8 mouse cellular contexts compared by ENCODE assay signal in the genomic region with DNA sequence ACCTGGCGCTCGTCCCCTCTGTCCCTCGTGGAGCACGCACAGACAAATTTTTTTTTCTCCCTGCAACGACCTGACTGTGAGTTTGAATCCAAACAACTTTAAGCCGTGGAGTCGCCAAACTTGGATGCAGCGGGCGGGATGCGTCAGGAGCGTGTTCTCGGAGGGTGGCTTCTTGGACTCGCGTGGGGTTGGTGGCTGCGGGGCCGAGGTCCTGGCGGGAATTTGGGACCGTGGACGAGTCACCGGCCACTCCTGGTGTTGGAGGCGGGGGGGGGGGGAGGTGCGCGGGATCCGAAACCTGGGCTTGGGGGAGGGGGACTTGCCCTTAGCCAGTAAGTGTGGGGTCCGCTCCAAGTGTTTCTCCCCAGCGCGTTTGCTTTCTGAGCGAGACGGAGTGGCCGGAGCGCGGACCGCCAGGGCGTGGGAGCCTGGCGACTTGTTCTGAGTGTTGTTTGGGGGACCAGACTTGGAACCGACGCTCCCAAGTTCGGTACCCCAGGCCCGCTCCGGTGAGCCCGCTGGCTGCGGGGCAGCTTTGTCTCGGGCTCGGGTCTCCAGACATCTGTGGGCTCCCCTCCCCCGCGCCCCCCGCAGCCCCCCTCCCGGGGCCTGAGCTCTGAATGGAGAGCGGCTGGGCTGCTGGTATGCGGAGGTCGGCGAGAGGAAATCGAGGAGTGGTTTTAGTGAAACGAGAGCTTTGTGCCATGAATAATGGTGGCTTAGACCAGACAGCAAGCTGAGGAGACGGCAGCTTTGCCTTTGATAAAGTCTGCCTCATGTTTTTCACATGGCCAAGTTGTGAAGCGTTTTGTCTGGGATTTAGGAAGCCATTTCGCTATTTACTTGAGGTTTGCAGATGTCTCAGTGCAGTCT. TPM values are rescaled to one million over a fixed set of nuclear protein-coding genes. Genes with fewer than 3 reads are reported as not detected.
DNase-seq lines count a peak whose midpoint lies in the region; ATAC-seq and TF ChIP-seq lines count a peak whose summit lies in the region.

No protein-coding gene starts in this region.

- DNase-seq in layer of hippocampus, adult 2 months (ENCODE audit: low spot score in 2 of 2): no peak
- no peak for DNase-seq in layer of hippocampus, adult 8-10 months (ENCODE audit: low spot score in 2 of 2)
- DNase-seq in c-Kit-positive CD71-positive TER-119-positive erythroid progenitor cells, embryonic 14.5 days (ENCODE audit: low spot score): peak; percentile 22
- DNase-seq in hindbrain, embryonic 11.5 days (ENCODE audit: low spot score): peak; percentile 74
- peak; percentile 36 to 47 for DNase-seq in left cerebral cortex, postnatal 36 days (ENCODE audit: low spot score in 2 of 2)
- DNase-seq in stomach, postnatal 0 days (ENCODE audit: low spot score): peak; percentile 58

- ATAC-seq in forebrain, embryonic 15.5 days (replicated peaks): peak; percentile 11; the same call in 1 of the 2 replicates
- ATAC-seq in hindbrain, embryonic 11.5 days (ENCODE audit: low FRiP score): peak; percentile 50
- peak; percentile 59 for ATAC-seq in midbrain, embryonic 12.5 days (ENCODE audit: low FRiP score, low read depth)
- 0 out of 2 replicates have a peak, but pooled peaks have one; percentile 9 for ATAC-seq in stomach, postnatal 0 days (ENCODE audit: low FRiP score, low TSS enrichment)

- no peaks in the 10 kb centered on the region for H3K27me3 ChIP-seq in forebrain, embryonic 15.5 days
- no peaks in the 10 kb centered on the region for H3K27me3 ChIP-seq in hindbrain, embryonic 11.5 days (ENCODE audit: control insufficient read depth, insufficient read depth, low read length)
- no peaks in the 10 kb centered on the region for H3K27me3 ChIP-seq in midbrain, embryonic 12.5 days
- no peaks in the 10 kb centered on the region for H3K27me3 ChIP-seq in stomach, postnatal 0 days (ENCODE audit: control insufficient read depth, insufficient read depth, low read length)

- peaks cover 51% of the 10 kb centered on the region for H3K4me1 ChIP-seq in forebrain, embryonic 15.5 days
- H3K4me1 ChIP-seq in hindbrain, embryonic 11.5 days (replicated peaks; ENCODE audit: control insufficient read depth, insufficient read depth, low read length): peaks cover 5% of the 10 kb centered on the region; the same call in 1 of the 2 replicates
- peaks cover 55% of the 10 kb centered on the region for H3K4me1 ChIP-seq in midbrain, embryonic 12.5 days
- H3K4me1 ChIP-seq in stomach, postnatal 0 days (replicated peaks; ENCODE audit: control insufficient read depth, insufficient read depth): peaks cover 16% of the 10 kb centered on the region

- H3K27ac ChIP-seq in layer of hippocampus, adult 2 months: peak overlapping the region; percentile 86
- H3K27ac ChIP-seq in forebrain, embryonic 15.5 days (replicated peaks): peak overlapping the region; percentile 92
- peak overlapping the region; percentile 90 for H3K27ac ChIP-seq in hindbrain, embryonic 11.5 days (ENCODE audit: low read depth, low read length)
- H3K27ac ChIP-seq in midbrain, embryonic 12.5 days (replicated peaks): peak overlapping the region; percentile 91
- peak overlapping the region; percentile 97 for H3K27ac ChIP-seq in stomach, postnatal 0 days (replicated peaks)

- no peak for TF ChIP-seq EP300 in stomach, postnatal 0 days (optimal IDR thresholded peaks at IDR 0.05)

- peak overlapping the region; percentile 88 for H3K4me3 ChIP-seq in layer of hippocampus, adult 2 months
- peak overlapping the region; percentile 77 for H3K4me3 ChIP-seq in forebrain, embryonic 15.5 days
- peak overlapping the region; percentile 86 for H3K4me3 ChIP-seq in hindbrain, embryonic 11.5 days (ENCODE audit: low read depth, low read length)
- peak overlapping the region; percentile 74 for H3K4me3 ChIP-seq in midbrain, embryonic 12.5 days
- peak overlapping the region; percentile 82 for H3K4me3 ChIP-seq in stomach, postnatal 0 days (ENCODE audit: low read depth, low read length)

- no peaks in the 10 kb centered on the region for H3K36me3 ChIP-seq in forebrain, embryonic 15.5 days
- no peaks in the 10 kb centered on the region for H3K36me3 ChIP-seq in hindbrain, embryonic 11.5 days (ENCODE audit: control insufficient read depth, insufficient read depth, low read length)
- H3K36me3 ChIP-seq in midbrain, embryonic 12.5 days: 0 out of 2 replicates have a peak, but pooled peaks cover 12% of the 10 kb centered on the region
- H3K36me3 ChIP-seq in stomach, postnatal 0 days (ENCODE audit: control insufficient read depth, insufficient read depth, low read length): no peaks in the 10 kb centered on the region

- under 1% methylated on average over 56 of the region's 57 CpGs for WGBS in forebrain, embryonic 15.5 days
- WGBS in hindbrain, embryonic 11.5 days: under 1% methylated on average over 55 of the region's 57 CpGs
- under 1% methylated on average over 55 of the region's 57 CpGs for WGBS in midbrain, embryonic 12.5 days
- WGBS in stomach, postnatal 0 days: under 1% methylated on average over 51 of the region's 57 CpGs

- peak overlapping the region; percentile 76 for H3K9ac ChIP-seq in forebrain, embryonic 15.5 days (replicated peaks)
- peak overlapping the region; percentile 86 for H3K9ac ChIP-seq in hindbrain, embryonic 11.5 days (ENCODE audit: low read depth, low read length)
- H3K9ac ChIP-seq in midbrain, embryonic 12.5 days (replicated peaks): peak overlapping the region; percentile 80
- H3K9ac ChIP-seq in stomach, postnatal 0 days (ENCODE audit: low read length): peak overlapping the region; percentile 98

- H3K9me3 ChIP-seq in forebrain, embryonic 15.5 days: no peaks in the 10 kb centered on the region
- no peaks in the 10 kb centered on the region for H3K9me3 ChIP-seq in hindbrain, embryonic 11.5 days (ENCODE audit: control insufficient read depth, low read length)
- H3K9me3 ChIP-seq in midbrain, embryonic 12.5 days: no peaks in the 10 kb centered on the region
- no peaks in the 10 kb centered on the region for H3K9me3 ChIP-seq in stomach, postnatal 0 days (ENCODE audit: control insufficient read depth, low read length)

- peak overlapping the region; percentile 88 for H3K4me2 ChIP-seq in forebrain, embryonic 15.5 days (replicated peaks)
- H3K4me2 ChIP-seq in hindbrain, embryonic 11.5 days (replicated peaks; ENCODE audit: low read depth, low read length): peak overlapping the region; percentile 74
- peak overlapping the region; percentile 92 for H3K4me2 ChIP-seq in midbrain, embryonic 12.5 days (replicated peaks)
- peak overlapping the region; percentile 77 for H3K4me2 ChIP-seq in stomach, postnatal 0 days (replicated peaks; ENCODE audit: low read depth)

- no peak for TF ChIP-seq CTCF in layer of hippocampus, adult 2 months (conservative IDR thresholded peaks at IDR 0.05)
- no peak for TF ChIP-seq CTCF in stomach, postnatal 0 days (IDR thresholded peaks at IDR 0.05; ENCODE audit: low read depth)

- intact Hi-C loops in left cerebral cortex, postnatal 36 days (cut with DNase I): loop anchor here (2.0 to 5.0 kb wide), 3 partner anchors 52 to 331 kb away; no protein-coding TSS in a partner anchor

RNA-seq across cellular contexts. Expression of a gene that starts 5.1 kb away (rescaled TPM):
- total RNA-seq in layer of hippocampus, adult 2 months (2021): 100 to 1,000 TPM; 513 to 546 TPM
- total RNA-seq in layer of hippocampus, adult 8-10 months (2022): 100 to 1,000 TPM; 528 to 559 (median 551) TPM
- 615 and 648 TPM in 2 replicates for polyA plus RNA-seq in forebrain, embryonic 15.5 days (2015; fragmentation: Nextera tagmentation; extraction: Ambion mirVana)
- 804 and 817 TPM in 2 replicates for polyA plus RNA-seq in hindbrain, embryonic 11.5 days (2014; fragmentation: Nextera tagmentation; extraction: Ambion mirVana)
- total RNA-seq in left cerebral cortex, postnatal 36 days (2021): 100 to 1,000 TPM; 487 to 491 TPM
- 847 and 873 TPM in 2 replicates for polyA plus RNA-seq in midbrain, embryonic 12.5 days (2016; fragmentation: Nextera tagmentation; extraction: Ambion mirVana)
- polyA plus RNA-seq in stomach, postnatal 0 days (2015; fragmentation: Nextera tagmentation; extraction: Ambion mirVana): 220 and 244 TPM in 2 replicates

Comparison
In these comparisons a context has a peak if more than half of its experiments do, and no peak if none do; other contexts are left out.
1. DNase-seq: peak in c-Kit-positive CD71-positive TER-119-positive erythroid progenitor cells, embryonic 14.5 days (single experiment), hindbrain, embryonic 11.5 days (single experiment), left cerebral cortex, postnatal 36 days (2 of 2) and stomach, postnatal 0 days (single experiment); none in layer of hippocampus, adult 2 months (0 of 2) and layer of hippocampus, adult 8-10 months (0 of 2).
2. ATAC-seq: peak in every context shown above with its lines; median percentile 59 in midbrain, embryonic 12.5 days; 50 in hindbrain, embryonic 11.5 days; 11 in forebrain, embryonic 15.5 days; 9 in stomach, postnatal 0 days.
3. Peak in every context shown above with its lines, with median percentiles within 50 percentile points of each other: H3K27ac ChIP-seq, H3K4me3 ChIP-seq, H3K4me2 ChIP-seq and H3K9ac ChIP-seq.